Mouse (Mus musculus) T-cell, adult 2 months (primary cell): Measurements from ENCODE around the gene Gm11077.
A peak's percentile ranks its signal among the peaks of the same experiment; 100 is the strongest.

Experiments used
- DNase-seq: peaks from one replicate; pipeline ENCODE4 v3.0.0; 2022; ENCODE audit warnings: low spot score

Gm11077 gene

GRCm38 (mm10) chr6:140747591-140747990 is 18.5 kb downstream of the Gm11077 start:
- DNase-seq, result no peak

GRCm38 (mm10) chr6:140750371-140751080 is 21.4 kb downstream of the Gm11077 start:
- DNase-seq, result no peak

GRCm38 (mm10) chr6:140766365-140766764 is 37.3 kb downstream of the Gm11077 start:
- DNase-seq, result peak; percentile 42

GRCm38 (mm10) chr6:140767237-140767636 is 38.2 kb downstream of the Gm11077 start:
- no peak for DNase-seq

GRCm38 (mm10) chr6:140768180-140768579 is 39.1 kb downstream of the Gm11077 start:
- peak; percentile 1 for DNase-seq

- no peak for DNase-seq
Measured at GRCm38 (mm10) chr6:140768859-140769640, 40.0 kb downstream of the Gm11077 start.

- DNase-seq, result no peak
Measured at GRCm38 (mm10) chr6:140776274-140776673, 47.2 kb downstream of the Gm11077 start.

GRCm38 (mm10) chr6:140782524-140782923 is 53.4 kb downstream of the Gm11077 start:
- DNase-seq, result no peak

GRCm38 (mm10) chr6:140786058-140786457 is 57.0 kb downstream of the Gm11077 start:
- no peak for DNase-seq

GRCm38 (mm10) chr6:140789850-140790249 is 60.8 kb downstream of the Gm11077 start:
- DNase-seq, result no peak

GRCm38 (mm10) chr6:140793676-140794262 is 64.7 kb downstream of the Gm11077 start:
- DNase-seq, result no peak

GRCm38 (mm10) chr6:140798841-140799240 is 69.8 kb downstream of the Gm11077 start:
- no peak for DNase-seq

GRCm38 (mm10) chr6:140799435-140800040 is 70.5 kb downstream of the Gm11077 start:
- no peak for DNase-seq

GRCm38 (mm10) chr6:140800587-140800986 is 71.5 kb downstream of the Gm11077 start:
- no peak for DNase-seq
